Mouse (Mus musculus) T-cell, adult 2 months (primary cell): ENCODE measurements at regions not wholly inside any gene's neighbourhood (a gene's known extent, or its start where the extent isn't known, plus 50 kb on each side); places are given as distances from the start of the nearest gene placed in this dataset.
"Not testable (repeated sequence)": the region's sequence is repeated elsewhere in the genome, so short reads cannot be mapped to it uniquely, and the experiment has no call there.

ENCODE experiments used
- DNase-seq: peaks from one replicate; pipeline ENCODE4 v3.0.0; 2022; ENCODE audit warnings: low spot score

GRCm38 (mm10) chrX:92981141-92981540 lies 305.1 kb upstream of the Arx start:
- DNase-seq: no peak

- DNase-seq: no peak
Measured at GRCm38 (mm10) chrX:93002236-93002976, 283.8 kb upstream of the Arx start.

GRCm38 (mm10) chrX:93006681-93007080 lies 279.6 kb upstream of the Arx start:
- no peak for DNase-seq

- no peak for DNase-seq
Measured at GRCm38 (mm10) chrX:93011578-93011977, 274.7 kb upstream of the Arx start.

- DNase-seq: no peak
Measured at GRCm38 (mm10) chrX:93016391-93016790, 269.9 kb upstream of the Arx start.

- no peak for DNase-seq
Measured at GRCm38 (mm10) chrX:93041096-93041495, 245.1 kb upstream of the Arx start.

- no peak for DNase-seq
Measured at GRCm38 (mm10) chrX:93042736-93043135, 243.5 kb upstream of the Arx start.

- no peak for DNase-seq
Measured at GRCm38 (mm10) chrX:93048967-93049754, 237.1 kb upstream of the Arx start.

GRCm38 (mm10) chrX:93049755-93050143 lies 236.5 kb upstream of the Arx start:
- no peak for DNase-seq

- DNase-seq: no peak
Measured at GRCm38 (mm10) chrX:93059533-93059932, 226.7 kb upstream of the Arx start.

GRCm38 (mm10) chrX:93068884-93069283 lies 217.4 kb upstream of the Arx start:
- no peak for DNase-seq

GRCm38 (mm10) chrX:93069569-93070289 lies 216.5 kb upstream of the Arx start:
- DNase-seq: peak; percentile 0

- DNase-seq: no peak
Measured at GRCm38 (mm10) chrX:93070290-93070611, 216.0 kb upstream of the Arx start.

GRCm38 (mm10) chrX:93088976-93089375 lies 197.3 kb upstream of the Arx start:
- no peak for DNase-seq

GRCm38 (mm10) chrX:93097551-93097950 lies 188.7 kb upstream of the Arx start:
- DNase-seq: no peak

GRCm38 (mm10) chrX:93107930-93108567 lies 178.2 kb upstream of the Arx start:
- DNase-seq: no peak

- DNase-seq: not testable (repeated sequence)
Measured at GRCm38 (mm10) chrX:93154367-93154766, 131.9 kb upstream of the Arx start.

- no peak for DNase-seq
Measured at GRCm38 (mm10) chrX:93159105-93159504, 127.1 kb upstream of the Arx start.

GRCm38 (mm10) chrX:93160956-93161355 lies 125.3 kb upstream of the Arx start:
- DNase-seq: no peak
